Mouse (Mus musculus) intestine, postnatal 0 days (tissue): ENCODE data around the gene Sars2. TPM values are rescaled to one million over a fixed set of nuclear protein-coding genes. Genes with fewer than 3 reads are reported as not detected.
A peak's percentile ranks its signal among the peaks of the same experiment; 100 is the strongest.

Source experiments
- ATAC-seq: fragments of 200-750 bp; cut with Nextera tagmentation; 2 replicates; pipeline ENCODE4 v1.8.0; 2017; ENCODE audit warnings: mild to moderate bottlenecking, moderate TSS enrichment, moderate library complexity
- H3K27ac ChIP-seq: fragments of 300-500 bp; sonication (generic); 2 replicates; pipeline ENCODE4 v1.5.1; 2014; ENCODE audit warnings: mild to moderate bottlenecking, low read depth, low read length, moderate library complexity
- H3K27me3 ChIP-seq: fragments of 300-500 bp; sonication (generic); replicated peaks from 2 replicates; pipeline ENCODE4 v1.6.1; 2014; ENCODE audit warnings: low read length, mixed read lengths; ENCODE audit not compliant: control insufficient read depth, insufficient read depth
- H3K36me3 ChIP-seq: fragments of 300-500 bp; sonication (generic); 2 replicates; pipeline ENCODE4 v1.6.1; 2014; ENCODE audit warnings: mild to moderate bottlenecking, moderate library complexity; ENCODE audit not compliant: control insufficient read depth, insufficient read depth
- H3K4me1 ChIP-seq: fragments of 300-500 bp; sonication (generic); replicated peaks from 2 replicates; pipeline ENCODE4 v1.6.1; 2014; ENCODE audit warnings: antibody characterized with exemption, low read length, mixed read lengths; ENCODE audit not compliant: control insufficient read depth, insufficient read depth
- H3K4me2 ChIP-seq: fragments of 300-500 bp; sonication (generic); replicated peaks from 2 replicates; pipeline ENCODE4 v1.6.1; 2014; ENCODE audit warnings: low read depth, mild to moderate bottlenecking, moderate library complexity
- H3K4me3 ChIP-seq: fragments of 300-500 bp; sonication (generic); 2 replicates; pipeline ENCODE4 v1.5.1; 2014; ENCODE audit warnings: low read depth, low read length
- H3K9ac ChIP-seq: fragments of 300-500 bp; sonication (generic); 2 replicates; pipeline ENCODE4 v1.6.1; 2014; ENCODE audit warnings: mild to moderate bottlenecking, low read depth, low read length
- H3K9me3 ChIP-seq: fragments of 300-500 bp; sonication (generic); 2 replicates; pipeline ENCODE4 v1.6.1; 2016; ENCODE audit warnings: mixed run types; ENCODE audit not compliant: control insufficient read depth
- CTCF ChIP-seq: sonication (generic); IDR thresholded peaks from 2 replicates; pipeline ENCODE4 v1.5.1; 2016; ENCODE audit warnings: low read depth, mild to moderate bottlenecking, control low read depth, antibody characterized with exemption, moderate library complexity
- WGBS: fragments of 180-500 bp; shearing (Covaris S2); extraction: QIAGEN DNeasy Blood & Tissue Kit; methylation state at CpG from one replicate; pipeline ENCODE4 v1.1.7; 2014; 5-methylcytosine and 5-hydroxymethylcytosine counted together
- polyA plus RNA-seq: library from polyadenylated mRNA; unstranded; fragments of >200 nt; fragmentation: Nextera tagmentation; extraction: Ambion mirVana; gene quantifications from 2 replicates; pipeline ENCODE4 v1.2.1, GENCODE M21; 2015

Sars2 gene
- polyA plus RNA-seq, 1 experiment from 2014 or later: 8.6 TPM

GRCm38 (mm10) chr7:28761907-28762306 lies 20.1 kb downstream of the Sars2 start:
- no peak overlapping the region for H3K4me3 ChIP-seq
- TF ChIP-seq CTCF: no peak
- H3K9ac ChIP-seq: no peak overlapping the region
- H3K4me1 ChIP-seq: no peaks in the 10 kb centered on the region
- H3K9me3 ChIP-seq: no peaks in the 10 kb centered on the region
- no peak for ATAC-seq
- H3K4me2 ChIP-seq: no peak overlapping the region
- no peak overlapping the region for H3K27ac ChIP-seq
- 91% methylated on average over 9 of the region's 9 CpGs for WGBS
- peaks cover 52% of the 10 kb centered on the region for H3K36me3 ChIP-seq
- no peaks in the 10 kb centered on the region for H3K27me3 ChIP-seq

- Histone ChIP-seq H3K9me3 (no peaks in the 10 kb centered on the region), H3K27ac (no peak overlapping the region), H3K27me3 (no peaks in the 10 kb centered on the region), H3K36me3 (peaks cover 31% of the 10 kb centered on the region), H3K4me3 (no peak overlapping the region), H3K4me2 (peak overlapping the region; percentile 70), H3K4me1 (no peaks in the 10 kb centered on the region), H3K9ac (0 out of 2 replicates have a peak overlapping the region, but pooled peaks have one; percentile 65)
- TF ChIP-seq CTCF: no peak
- WGBS: 78% methylated on average over 6 of the region's 6 CpGs
- ATAC-seq: no peak
Observed at GRCm38 (mm10) chr7:28765211-28765610, 23.4 kb downstream of the Sars2 start.

- Histone ChIP-seq H3K27ac (no peak within 1 kb of the TSS), H3K9me3 (no peaks in the 10 kb centered on the region), H3K4me2 (peak within 1 kb of the TSS; percentile 70), H3K36me3 (peaks cover 20% of the 10 kb centered on the region), H3K4me3 (peak within 1 kb of the TSS; percentile 73), H3K4me1 (no peaks in the 10 kb centered on the region), H3K27me3 (no peaks in the 10 kb centered on the region), H3K9ac (peak within 1 kb of the TSS; percentile 82)
- TF ChIP-seq CTCF: peak; percentile 19; the same call in 1 of the 2 replicates
- peak; percentile 97 for ATAC-seq
- 0% methylated on average over 45 of the region's 45 CpGs for WGBS
Observed at GRCm38 (mm10) chr7:28766173-28766879, 24.5 kb downstream of the Sars2 start, which contains the start of gene Sirt2. Gene Sirt2, plus strand, starts transcription at chr7:28766735.

GRCm38 (mm10) chr7:28766910-28767309 lies 25.1 kb downstream of the Sars2 start:
- no peak for TF ChIP-seq CTCF
- 4% methylated on average over 14 of the region's 14 CpGs for WGBS
- Histone ChIP-seq H3K4me2 (peak overlapping the region; percentile 70), H3K4me1 (no peaks in the 10 kb centered on the region), H3K4me3 (peak overlapping the region; percentile 73), H3K27ac (no peak overlapping the region), H3K27me3 (no peaks in the 10 kb centered on the region), H3K9ac (peak overlapping the region; percentile 82), H3K9me3 (no peaks in the 10 kb centered on the region), H3K36me3 (peaks cover 14% of the 10 kb centered on the region)
- no peak for ATAC-seq

- ATAC-seq: no peak
- H3K9me3 ChIP-seq: no peaks in the 10 kb centered on the region
- TF ChIP-seq CTCF: no peak
- 66% methylated on average over 7 of the region's 7 CpGs for WGBS
- H3K4me3 ChIP-seq: peak within 1 kb of the TSS; percentile 73
- peak within 1 kb of the TSS; percentile 82 for H3K9ac ChIP-seq
- no peaks in the 10 kb centered on the region for H3K27me3 ChIP-seq
- peak within 1 kb of the TSS; percentile 70 for H3K4me2 ChIP-seq
- peaks cover 14% of the 10 kb centered on the region; the same call in 1 of the 2 replicates for H3K36me3 ChIP-seq
- H3K27ac ChIP-seq: no peak within 1 kb of the TSS
- no peaks in the 10 kb centered on the region for H3K4me1 ChIP-seq
Observed at GRCm38 (mm10) chr7:28767462-28767965, 25.7 kb downstream of the Sars2 start, which contains the start of gene Nfkbib. Gene Nfkbib, minus strand, starts transcription at chr7:28767512.

- Histone ChIP-seq H3K36me3 (peaks cover 12% of the 10 kb centered on the region; the same call in 1 of the 2 replicates), H3K27ac (no peak overlapping the region), H3K4me3 (no peak overlapping the region), H3K4me2 (no peak overlapping the region), H3K9ac (no peak overlapping the region), H3K27me3 (no peaks in the 10 kb centered on the region), H3K4me1 (no peaks in the 10 kb centered on the region), H3K9me3 (no peaks in the 10 kb centered on the region)
- ATAC-seq: no peak
- TF ChIP-seq CTCF: no peak
- 94% methylated on average over 9 of the region's 9 CpGs for WGBS
Observed at GRCm38 (mm10) chr7:28769414-28769958, 27.7 kb downstream of the Sars2 start.
